Mouse (Mus musculus) left cerebral cortex, adult 18-20 months (tissue): ENCODE data around the gene Esrrg. TPM values are rescaled to one million over a fixed set of nuclear protein-coding genes. Genes with fewer than 3 reads are reported as not detected.

Source experiments
- DNase-seq, 2 experiments: peaks; one replicate each; pipeline ENCODE4 v3.0.0; 2021 to 2022; ENCODE audit warnings: low spot score in 2 of 2, mixed read lengths in 1 of 2
- total RNA-seq, 2 experiments: library from RNA; stranded (reverse); gene quantifications; 2 replicates each; pipeline ENCODE4 v1.2.3; 2021

Esrrg gene
- total RNA-seq, 2 experiments from 2014 or later: 24.6 to 28.1 TPM

DNA sequence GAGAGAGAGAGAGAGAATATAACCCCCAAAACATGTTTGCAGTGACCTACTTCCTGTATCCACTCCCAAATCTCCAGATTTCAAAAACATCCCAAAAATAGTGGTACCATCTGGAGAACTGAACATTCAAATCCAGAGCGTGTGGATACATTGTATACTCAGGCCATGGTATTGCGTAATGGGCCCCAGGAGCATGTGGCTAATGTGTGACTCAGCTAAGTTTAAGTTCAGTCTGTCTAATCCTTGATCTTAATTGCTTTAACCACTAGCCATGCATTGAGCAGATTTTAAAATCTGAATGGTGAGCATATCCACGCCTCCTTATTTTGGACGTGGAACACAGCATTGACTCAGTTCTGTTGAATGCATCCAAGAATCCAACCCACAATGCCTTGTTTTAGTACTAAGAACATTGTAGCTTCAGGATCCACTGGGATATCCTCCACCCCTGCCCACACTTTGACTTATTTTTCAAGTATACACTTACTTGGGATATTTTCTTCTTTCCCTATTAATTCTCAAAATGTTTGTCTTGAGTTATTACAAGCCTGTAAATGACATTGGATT is 612.7 kb downstream of the Esrrg start:
- DNase-seq: peak; percentile 22 to 25

DNA sequence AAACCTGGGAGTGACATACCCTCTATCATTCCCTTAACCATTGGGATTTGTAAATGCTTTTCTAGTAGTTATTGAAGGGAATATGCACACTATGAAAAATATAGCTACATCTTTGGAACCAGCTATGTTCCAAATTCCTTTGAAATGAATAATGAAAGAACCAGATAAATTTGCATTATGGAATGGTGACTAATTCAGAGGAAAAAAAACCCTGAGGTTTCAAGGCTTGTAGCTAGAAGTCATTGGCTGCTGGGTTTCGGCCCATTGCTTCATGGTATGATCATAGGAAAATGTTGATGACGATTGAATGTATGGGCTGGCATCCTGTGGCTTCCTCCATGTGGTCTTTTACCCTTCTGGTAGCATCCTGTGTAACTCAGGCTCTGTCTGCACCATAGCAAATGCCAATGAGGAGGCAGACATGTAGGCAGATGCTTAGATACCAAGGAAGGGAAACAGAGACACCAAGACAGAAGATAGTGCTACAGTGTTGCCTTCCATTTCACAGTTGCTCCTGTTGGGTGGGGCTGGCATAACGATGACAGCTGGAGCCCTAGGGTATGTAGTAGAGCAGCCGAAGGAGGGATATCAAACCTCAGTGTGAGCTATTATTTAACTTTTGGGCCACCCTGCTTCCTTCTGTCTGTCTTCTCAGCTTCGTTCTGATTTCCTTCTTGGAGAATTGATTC is 624.6 kb downstream of the Esrrg start:
- DNase-seq: no peak

DNA sequence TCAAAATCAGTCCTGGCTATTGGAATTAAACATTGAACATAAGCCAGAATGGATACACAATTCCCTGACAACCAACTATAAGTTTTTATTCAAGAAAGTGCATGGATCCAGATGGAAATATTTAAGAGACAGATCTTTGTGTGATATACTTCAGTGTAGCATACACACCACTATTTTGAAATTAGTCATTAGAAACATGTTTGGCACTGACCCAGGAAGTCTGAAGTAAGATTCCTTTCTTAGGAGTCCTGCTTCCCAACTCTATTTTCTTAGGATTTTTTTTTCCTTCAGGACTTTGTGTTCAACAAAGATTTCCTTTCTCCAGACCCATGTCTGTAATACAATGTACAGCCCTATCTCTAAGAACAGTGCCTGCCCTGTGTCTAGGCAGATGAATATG is 630.0 kb downstream of the Esrrg start:
- no peak for DNase-seq

DNA sequence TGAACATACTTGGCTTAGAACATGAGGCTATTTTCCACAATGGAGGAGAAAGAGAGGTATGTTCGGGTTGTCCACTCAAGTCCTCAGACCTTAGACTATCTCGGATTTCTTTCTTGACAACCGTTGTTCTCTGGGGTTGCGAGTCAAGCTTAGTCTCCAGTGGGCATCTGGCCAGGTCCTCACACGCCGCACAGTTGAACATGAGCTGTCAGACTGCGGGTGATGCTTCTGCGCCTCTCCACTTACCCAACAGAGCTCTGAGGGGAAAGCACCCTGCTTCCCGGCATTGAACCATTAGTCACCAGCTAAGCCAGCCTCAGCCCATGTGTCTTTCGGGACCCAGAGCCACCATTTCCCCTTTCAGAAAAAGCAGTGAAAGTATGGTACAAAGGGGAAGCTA is 633.2 kb downstream of the Esrrg start:
- no peak for DNase-seq

DNA sequence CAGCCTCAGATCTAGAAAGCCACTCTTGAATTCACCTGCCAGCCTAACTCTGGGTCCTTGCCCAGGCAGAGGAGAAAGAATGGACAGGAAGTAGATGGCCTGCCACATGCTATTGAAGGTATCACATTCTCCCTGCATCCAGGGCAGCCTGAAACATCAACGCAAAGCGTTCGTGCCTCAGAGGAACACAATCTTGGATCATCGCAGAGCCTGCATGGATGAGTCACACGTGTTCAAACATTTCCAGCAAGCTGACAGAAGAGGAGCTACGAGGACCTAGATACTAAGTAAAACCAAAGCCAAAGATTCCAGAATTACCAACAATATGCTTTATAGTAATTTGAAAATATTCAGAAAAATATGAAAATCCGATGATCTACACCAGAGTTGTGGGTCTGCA is 648.9 kb downstream of the Esrrg start:
- peak; percentile 7 to 26 for DNase-seq

DNA sequence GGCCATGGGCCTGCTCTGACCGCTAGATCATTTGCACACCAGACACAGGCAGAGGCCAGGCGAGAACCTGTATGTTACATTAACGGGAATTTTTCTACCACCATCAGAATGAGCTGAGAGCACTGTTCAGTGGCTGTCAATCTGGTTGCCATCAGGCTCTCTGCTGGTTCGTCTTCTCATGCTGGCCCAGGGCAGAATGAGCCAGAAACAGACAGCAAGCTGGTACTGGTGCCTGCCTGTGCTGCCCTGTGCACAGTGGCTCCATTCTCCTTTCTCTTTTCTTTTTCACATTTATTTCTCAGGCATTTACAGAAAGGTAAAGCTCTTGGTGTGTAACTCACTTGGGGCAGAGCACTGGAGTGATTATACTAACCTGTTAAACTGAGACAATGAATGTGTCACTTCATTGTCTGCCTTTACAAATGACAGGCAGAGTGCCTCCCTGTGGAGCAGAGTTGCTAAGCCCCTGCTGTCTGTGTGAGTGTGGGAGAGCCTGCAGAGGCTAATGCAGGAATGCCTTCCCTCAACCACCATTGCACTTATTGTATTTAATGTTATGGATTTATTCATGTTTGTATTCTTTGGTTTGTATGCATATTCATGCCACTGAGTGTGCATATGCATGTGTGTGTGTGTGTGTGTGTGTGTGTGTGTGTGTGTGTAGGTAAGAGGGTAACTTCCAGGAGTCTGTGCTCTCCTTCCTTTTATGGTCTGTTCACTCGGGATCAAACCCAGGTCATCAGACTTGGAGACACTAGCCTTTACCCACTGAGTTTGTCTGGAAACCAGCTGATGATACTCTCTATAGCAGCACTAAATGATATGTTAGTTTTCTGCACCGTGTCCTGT is 651.9 kb downstream of the Esrrg start:
- no peak for DNase-seq

DNA sequence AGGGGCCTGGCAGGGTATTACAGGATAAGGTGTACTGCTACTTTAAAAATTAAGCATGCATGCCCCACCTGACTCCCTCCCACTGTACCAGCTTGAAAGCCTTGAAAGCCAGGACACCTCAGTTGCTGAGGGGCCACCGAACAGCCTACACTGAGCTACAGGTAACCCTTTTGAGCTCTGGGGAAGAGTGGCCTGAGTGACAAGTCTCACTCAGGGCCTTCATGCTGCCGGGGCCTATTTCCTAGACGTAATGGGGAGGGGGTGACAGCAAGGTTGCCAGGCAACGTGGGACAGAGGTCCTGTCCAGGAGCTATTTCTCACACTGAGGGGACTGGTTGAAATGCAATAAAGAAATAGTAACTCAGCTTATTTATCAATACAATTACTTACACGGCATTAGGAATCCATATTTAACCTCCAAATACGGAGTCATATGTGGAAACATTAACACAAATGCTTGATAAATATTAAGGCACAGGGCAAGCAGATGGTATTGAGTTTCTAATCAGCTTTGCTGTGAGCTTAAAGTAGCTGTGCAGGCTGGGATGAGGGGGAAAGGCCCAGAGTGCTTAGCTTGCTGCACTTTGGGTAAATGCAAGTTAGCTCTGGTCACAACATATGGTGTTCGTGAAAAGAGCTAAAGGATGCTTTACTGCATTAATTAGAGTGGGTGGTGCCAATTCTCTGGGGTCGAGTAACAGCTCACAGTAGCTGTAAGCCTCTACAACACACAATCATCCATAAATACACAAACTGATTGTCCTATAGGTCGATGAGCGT is 653.5 kb downstream of the Esrrg start, which contains the start of gene Ush2a:
Gene Ush2a, plus strand, starts transcription at position 121 of the 780 bp plus-strand sequence.
- DNase-seq: no peak
